Mouse (Mus musculus) embryonic facial prominence, embryonic 11.5 days (tissue): ENCODE measurements around the gene Lmtk2. TPM values are rescaled to one million over a fixed set of nuclear protein-coding genes. Genes with fewer than 3 reads are reported as not detected.

ENCODE experiments used
- ATAC-seq: fragments of 200-750 bp; cut with Nextera tagmentation; replicated peaks from 2 replicates; pipeline ENCODE4 v1.8.0; 2017; ENCODE audit warnings: low read depth; ENCODE audit not compliant: insufficient number of reproducible peaks, low FRiP score, low TSS enrichment
- DNase-seq: peaks from one replicate; pipeline ENCODE4 v3.0.0-alpha.2; 2015; ENCODE audit warnings: low spot score
- H3K27ac ChIP-seq: fragments of 300-500 bp; sonication (generic); replicated peaks from 2 replicates; pipeline ENCODE4 v1.5.1; 2014; ENCODE audit warnings: mild to moderate bottlenecking, low read depth, low read length, control low read depth
- H3K27me3 ChIP-seq: fragments of 300-500 bp; sonication (generic); 2 replicates; pipeline ENCODE4 v1.6.1; 2014; ENCODE audit warnings: mild to moderate bottlenecking, low read length, moderate library complexity, mixed read lengths; ENCODE audit not compliant: control insufficient read depth, insufficient read depth
- H3K36me3 ChIP-seq: fragments of 300-500 bp; sonication (generic); replicated peaks from 2 replicates; pipeline ENCODE4 v1.6.1; 2014; ENCODE audit warnings: low read depth, mild to moderate bottlenecking, low read length, moderate library complexity, mixed read lengths; ENCODE audit not compliant: control insufficient read depth, insufficient read depth
- H3K4me1 ChIP-seq: fragments of 300-500 bp; sonication (generic); 2 replicates; pipeline ENCODE4 v1.6.1; 2014; ENCODE audit warnings: low read length, mixed read lengths; ENCODE audit not compliant: control insufficient read depth, insufficient read depth
- H3K4me2 ChIP-seq: fragments of 300-500 bp; sonication (generic); 2 replicates; pipeline ENCODE4 v1.6.1; 2014; ENCODE audit warnings: low read depth, mild to moderate bottlenecking, control low read depth, low read length, moderate library complexity
- H3K4me3 ChIP-seq: fragments of 300-500 bp; sonication (generic); 2 replicates; pipeline ENCODE4 v1.5.1; 2014; ENCODE audit warnings: low read depth, low read length, control low read depth
- H3K9ac ChIP-seq: fragments of 300-500 bp; sonication (generic); replicated peaks from 2 replicates; pipeline ENCODE4 v1.6.1; 2014; ENCODE audit warnings: mild to moderate bottlenecking, control low read depth, low read length
- H3K9me3 ChIP-seq: fragments of 300-500 bp; sonication (generic); replicated peaks from 2 replicates; pipeline ENCODE4 v1.6.1; 2016; ENCODE audit warnings: mild to moderate bottlenecking, low read length, inconsistent platforms, mixed read lengths; ENCODE audit not compliant: control insufficient read depth
- WGBS: fragments of 180-500 bp; shearing (Covaris S2); extraction: QIAGEN DNeasy Blood & Tissue Kit; methylation state at CpG from one replicate; pipeline ENCODE4 v1.1.7; 2014; 5-methylcytosine and 5-hydroxymethylcytosine counted together
- polyA plus RNA-seq: library from polyadenylated mRNA; unstranded; fragments of >200 nt; fragmentation: Nextera tagmentation; extraction: Ambion mirVana; gene quantifications from 2 replicates; pipeline ENCODE4 v1.2.1, GENCODE M21; 2014

Lmtk2 gene
- polyA plus RNA-seq, 1 experiment from 2014 or later, result 3.7 TPM

DNA sequence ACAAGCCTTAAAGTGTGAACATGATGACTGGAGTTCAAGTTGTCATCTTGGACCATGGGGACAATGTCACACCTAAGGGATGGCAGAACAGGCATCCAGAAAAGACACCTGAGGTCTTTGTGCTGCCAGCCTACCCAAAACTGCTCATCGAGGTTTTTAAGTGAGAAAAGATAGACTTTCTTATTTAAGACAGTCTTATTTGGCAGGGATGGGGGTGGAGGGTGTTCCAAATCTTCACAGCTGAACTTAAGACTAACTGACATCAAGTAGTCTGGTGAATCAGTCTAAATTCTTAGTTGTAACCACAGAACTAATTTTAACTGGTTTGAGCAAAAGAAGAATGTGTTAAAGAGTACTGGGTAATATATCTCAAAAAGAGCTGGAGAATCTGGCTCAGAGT lies 22.7 kb upstream of the Lmtk2 start:
- Histone ChIP-seq H3K36me3 (no peaks in the 10 kb centered on the region), H3K27ac (no peak overlapping the region), H3K9me3 (no peaks in the 10 kb centered on the region), H3K4me2 (no peak overlapping the region), H3K27me3 (no peaks in the 10 kb centered on the region), H3K9ac (no peak overlapping the region), H3K4me3 (no peak overlapping the region), H3K4me1 (no peaks in the 10 kb centered on the region)
- ATAC-seq (no peak), DNase-seq (no peak)
- WGBS, result 67% methylated on average over 1 of the region's 1 CpGs

DNA sequence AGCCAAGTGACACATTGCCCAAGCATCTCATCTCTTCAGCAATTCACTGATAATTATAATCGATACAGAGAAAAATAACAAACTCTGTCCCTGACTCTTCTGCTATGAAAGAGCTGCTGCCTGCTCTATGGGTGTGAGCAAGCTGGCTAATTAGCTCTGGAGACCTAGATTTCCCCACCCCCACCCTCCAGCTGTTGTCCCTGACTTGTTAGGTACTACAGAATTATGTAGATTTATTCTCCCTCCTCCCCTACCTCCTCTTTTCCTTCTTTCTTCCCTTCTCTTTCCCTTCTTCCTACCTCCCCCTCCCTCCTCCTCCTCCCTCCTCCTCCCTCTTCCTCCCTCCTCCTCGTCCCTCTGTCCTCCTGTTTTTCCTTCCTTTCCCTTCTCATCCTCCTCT lies 19.4 kb upstream of the Lmtk2 start:
- Histone ChIP-seq H3K4me2 (no peak overlapping the region), H3K4me3 (no peak overlapping the region), H3K9me3 (no peaks in the 10 kb centered on the region), H3K27me3 (no peaks in the 10 kb centered on the region), H3K36me3 (no peaks in the 10 kb centered on the region), H3K4me1 (no peaks in the 10 kb centered on the region), H3K27ac (no peak overlapping the region), H3K9ac (no peak overlapping the region)
- WGBS, result 59% methylated on average over 2 of the region's 2 CpGs
- ATAC-seq (no peak), DNase-seq (no peak)

DNA sequence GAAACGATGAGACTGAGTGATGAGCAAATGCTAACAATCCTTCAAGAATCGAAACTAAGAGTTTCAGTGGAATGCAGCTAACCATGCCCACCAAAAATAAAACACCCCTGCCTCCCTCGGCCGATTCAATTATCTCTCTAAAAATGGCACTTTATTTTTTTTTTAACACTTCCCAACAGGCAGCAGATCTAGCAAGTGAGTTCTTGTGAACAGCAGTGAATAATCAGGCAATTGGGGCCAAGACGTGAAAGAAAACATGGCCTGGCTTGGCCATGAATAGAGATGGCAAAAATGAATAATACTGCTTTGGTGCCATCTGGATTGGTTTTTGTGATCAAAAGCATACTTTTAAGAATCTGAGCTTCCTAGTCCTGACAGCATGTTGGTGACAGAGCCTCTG lies 18.2 kb upstream of the Lmtk2 start:
- Histone ChIP-seq H3K36me3 (no peaks in the 10 kb centered on the region), H3K4me2 (no peak overlapping the region), H3K9ac (no peak overlapping the region), H3K4me1 (no peaks in the 10 kb centered on the region), H3K4me3 (no peak overlapping the region), H3K27ac (no peak overlapping the region), H3K9me3 (no peaks in the 10 kb centered on the region), H3K27me3 (no peaks in the 10 kb centered on the region)
- DNase-seq, result no peak
- ATAC-seq, result no peak
- WGBS, result 88% methylated on average over 5 of the region's 5 CpGs

DNA sequence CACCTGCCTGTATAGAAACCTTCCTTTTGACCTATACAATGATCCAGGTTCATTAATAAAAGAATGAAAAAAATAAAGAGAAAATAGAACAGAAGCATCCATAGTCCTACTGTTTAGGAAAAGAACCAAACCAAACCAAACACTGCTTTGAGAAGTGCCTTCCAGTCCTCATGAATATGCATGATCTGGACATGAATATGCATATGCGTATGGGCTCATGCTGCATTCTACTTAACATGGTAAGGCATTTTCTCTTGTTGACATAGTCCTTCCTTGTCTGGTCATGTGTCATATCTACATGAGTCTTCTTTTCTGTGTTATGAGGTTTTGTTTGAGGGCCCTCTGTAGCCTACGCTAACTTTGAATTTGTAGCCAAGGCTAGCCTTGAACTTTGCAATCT lies 16.7 kb upstream of the Lmtk2 start:
- DNase-seq (no peak), ATAC-seq (no peak)
- WGBS, result 95% methylated on average over 2 of the region's 2 CpGs
- Histone ChIP-seq H3K36me3 (no peaks in the 10 kb centered on the region), H3K4me3 (no peak overlapping the region), H3K4me1 (no peaks in the 10 kb centered on the region), H3K4me2 (no peak overlapping the region), H3K9me3 (no peaks in the 10 kb centered on the region), H3K27ac (no peak overlapping the region), H3K27me3 (no peaks in the 10 kb centered on the region), H3K9ac (no peak overlapping the region)

DNA sequence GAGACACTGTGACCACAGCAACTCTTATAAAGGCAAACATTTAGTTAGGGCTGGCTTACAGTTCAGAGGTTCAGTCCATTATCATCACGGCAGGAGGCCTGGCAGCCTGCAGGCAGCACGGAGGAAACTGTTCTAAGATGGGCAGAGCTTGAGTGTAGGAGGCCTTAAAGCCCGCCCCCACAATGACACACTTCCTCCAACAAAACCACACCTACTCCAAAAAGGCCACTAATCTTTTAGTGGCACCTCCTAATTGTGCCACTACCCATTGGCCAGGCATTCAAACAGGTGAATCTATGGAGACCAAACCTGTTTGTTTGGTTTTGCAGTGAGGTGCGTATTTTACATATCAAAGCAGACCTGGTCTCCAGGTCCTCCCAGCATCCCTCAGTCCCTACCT lies 16.0 kb upstream of the Lmtk2 start:
- Histone ChIP-seq H3K36me3 (no peaks in the 10 kb centered on the region), H3K27ac (no peak overlapping the region), H3K4me3 (no peak overlapping the region), H3K9me3 (no peaks in the 10 kb centered on the region), H3K9ac (no peak overlapping the region), H3K4me2 (no peak overlapping the region), H3K4me1 (no peaks in the 10 kb centered on the region), H3K27me3 (no peaks in the 10 kb centered on the region)
- no peak for ATAC-seq
- 70% methylated on average over 4 of the region's 4 CpGs for WGBS
- DNase-seq, result no peak

DNA sequence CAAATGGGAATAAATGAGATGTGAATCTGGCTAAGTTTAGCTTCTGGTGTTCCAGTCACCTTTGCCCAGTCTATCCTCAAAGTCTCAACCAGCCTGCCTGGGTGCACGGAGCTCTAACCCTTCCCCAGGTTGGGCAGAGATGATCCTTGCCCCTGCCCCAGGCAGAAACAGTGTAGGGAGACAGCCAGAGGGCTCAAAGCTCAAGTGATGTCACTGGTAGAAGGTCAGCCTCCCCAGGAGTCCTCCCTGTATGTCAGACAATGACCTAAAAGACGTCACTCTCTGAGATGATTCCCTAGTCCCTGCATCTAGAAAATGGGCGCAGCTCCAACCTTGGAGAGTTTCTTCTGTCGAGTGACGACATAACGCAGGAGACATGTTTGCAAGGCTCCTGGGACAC lies 14.5 kb upstream of the Lmtk2 start:
- 83% methylated on average over 6 of the region's 6 CpGs for WGBS
- ATAC-seq (no peak), DNase-seq (no peak)
- H3K4me1 ChIP-seq, result no peaks in the 10 kb centered on the region
- no peak overlapping the region for H3K27ac ChIP-seq
- no peaks in the 10 kb centered on the region for H3K36me3 ChIP-seq
- H3K9me3 ChIP-seq, result no peaks in the 10 kb centered on the region
- H3K4me3 ChIP-seq, result no peak overlapping the region
- H3K4me2 ChIP-seq, result no peak overlapping the region
- H3K27me3 ChIP-seq, result no peaks in the 10 kb centered on the region
- no peak overlapping the region for H3K9ac ChIP-seq

DNA sequence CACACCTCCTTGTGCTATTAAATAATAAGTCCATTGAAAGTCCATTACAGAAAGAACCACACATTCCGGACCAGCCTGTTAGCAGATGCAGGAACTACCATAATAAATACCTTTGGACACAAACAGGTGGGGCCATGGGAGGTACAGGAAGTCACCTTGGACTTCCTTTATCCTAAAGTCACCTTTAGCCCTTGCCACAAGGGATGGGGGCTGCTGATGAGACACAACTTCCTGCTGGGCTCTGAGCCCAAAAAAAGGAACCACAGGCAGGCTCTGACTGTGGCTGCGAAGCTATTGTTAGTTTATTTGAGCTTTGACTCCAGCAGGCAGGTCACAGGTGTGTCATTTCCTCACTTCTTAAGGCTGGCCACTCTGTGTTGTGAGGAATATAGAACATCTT lies 13.7 kb upstream of the Lmtk2 start:
- Histone ChIP-seq H3K4me2 (no peak overlapping the region), H3K27ac (no peak overlapping the region), H3K36me3 (no peaks in the 10 kb centered on the region), H3K4me3 (no peak overlapping the region), H3K9ac (no peak overlapping the region), H3K27me3 (no peaks in the 10 kb centered on the region), H3K9me3 (no peaks in the 10 kb centered on the region), H3K4me1 (no peaks in the 10 kb centered on the region)
- no peak for DNase-seq
- ATAC-seq, result no peak
- 76% methylated on average over 2 of the region's 2 CpGs for WGBS

DNA sequence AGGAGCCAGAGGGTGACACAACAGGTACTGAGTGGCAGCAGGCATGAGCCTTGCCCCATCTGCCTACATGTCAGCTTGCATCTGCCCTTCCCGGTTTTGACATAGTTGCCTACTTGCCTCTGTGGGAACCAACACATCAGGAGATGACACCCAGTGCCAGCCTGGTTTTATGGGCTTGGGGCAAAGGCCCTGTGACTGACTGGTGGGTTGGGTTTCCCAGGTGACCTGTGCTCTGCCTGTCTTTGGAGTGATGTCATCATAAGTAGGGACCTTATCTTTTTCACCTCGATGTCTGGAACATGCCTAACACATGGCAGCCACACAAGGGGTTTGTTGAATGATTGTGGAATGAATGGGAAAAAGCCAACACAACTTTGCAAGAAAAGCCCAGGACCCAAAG lies 11.9 kb upstream of the Lmtk2 start:
- H3K9ac ChIP-seq, result no peak overlapping the region
- DNase-seq, result no peak
- H3K4me1 ChIP-seq, result no peaks in the 10 kb centered on the region
- no peaks in the 10 kb centered on the region for H3K36me3 ChIP-seq
- WGBS, result 81% methylated on average over 2 of the region's 2 CpGs
- ATAC-seq, result no peak
- H3K27ac ChIP-seq, result no peak overlapping the region
- H3K27me3 ChIP-seq, result no peaks in the 10 kb centered on the region
- no peak overlapping the region for H3K4me3 ChIP-seq
- H3K9me3 ChIP-seq, result no peaks in the 10 kb centered on the region
- no peak overlapping the region for H3K4me2 ChIP-seq
